Mouse (Mus musculus): ENCODE measurements around the gene Gm29427.

- TF ChIP-seq CTCF (IDR thresholded peaks at IDR 0.05; ENCODE audit: insufficient read depth, low read depth, low read length) (no peak), POLR2A (IDR thresholded peaks at IDR 0.05; ENCODE audit: insufficient read depth, low read depth, low read length) (no peak)
These were observed 82.3 kb downstream of the Gm29427 start for GRCm38 (mm10) chr1:130633316-130633715.

Measured in olfactory bulb, adult 2 months (tissue).